Mouse (Mus musculus) liver, adult (tissue): ENCODE results near the gene Lyst.

Experiments
- GATA4 ChIP-seq: IDR thresholded peaks from 2 replicates; pipeline ENCODE4 v1.6.1; 2014; ENCODE audit warnings: mild to moderate bottlenecking, low read length; ENCODE audit not compliant: insufficient replicate concordance

The Lyst gene

DNA sequence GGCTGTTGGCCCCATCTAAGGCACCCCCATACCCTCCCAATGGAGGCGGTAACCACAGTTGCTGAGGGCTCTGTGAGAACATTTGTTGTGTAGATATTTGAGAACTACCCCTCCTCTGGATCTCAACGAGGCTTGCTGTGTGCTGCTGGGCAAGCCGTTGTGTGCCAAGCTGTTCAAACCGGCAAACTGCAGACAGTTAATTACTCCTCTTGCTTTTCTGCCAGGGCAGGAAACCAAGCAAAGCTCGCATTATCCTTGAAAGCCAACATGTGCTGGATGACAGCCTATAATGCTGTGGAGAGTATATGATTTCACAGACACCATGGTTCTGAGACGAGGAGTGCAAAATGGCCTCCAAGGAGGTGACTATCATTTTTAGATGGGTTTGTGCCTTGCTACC is 236.3 kb downstream of the Lyst start:
- TF ChIP-seq GATA4 = no peak

DNA sequence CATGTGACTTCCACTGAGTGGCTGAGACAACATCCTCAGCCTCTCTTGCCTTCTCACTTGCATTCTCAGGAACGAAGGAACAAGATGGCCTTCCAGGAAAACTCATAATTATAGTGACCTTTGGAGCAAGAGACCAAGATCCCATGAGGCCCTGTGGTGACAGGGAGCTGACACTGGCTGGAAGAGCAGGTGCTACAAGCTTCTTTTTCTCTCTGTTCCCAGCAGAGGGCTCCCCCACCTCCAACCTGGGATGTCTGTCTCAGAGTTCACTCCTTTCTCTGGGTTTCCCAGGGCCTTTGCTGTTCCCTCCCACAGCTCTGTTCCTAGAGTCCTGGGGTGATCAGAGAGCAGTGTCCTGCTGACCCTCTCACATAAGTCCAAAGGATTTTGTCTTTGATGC is 237.9 kb downstream of the Lyst start:
- no peak for TF ChIP-seq GATA4
